Mouse (Mus musculus) megakaryocyte, embryonic 14.5 days (primary cell): ENCODE measurements around the gene Map4k3.

Experiments used
- FLI1 ChIP-seq: IDR thresholded peaks from 2 replicates; pipeline ENCODE4 v1.6.1; 2012; ENCODE audit warnings: low read length, inconsistent platforms, mixed read lengths
- GATA1 ChIP-seq: IDR thresholded peaks from 3 replicates; pipeline ENCODE4 v1.6.1; 2012; ENCODE audit warnings: mixed read lengths, low read length, inconsistent platforms, borderline replicate concordance

DNA sequence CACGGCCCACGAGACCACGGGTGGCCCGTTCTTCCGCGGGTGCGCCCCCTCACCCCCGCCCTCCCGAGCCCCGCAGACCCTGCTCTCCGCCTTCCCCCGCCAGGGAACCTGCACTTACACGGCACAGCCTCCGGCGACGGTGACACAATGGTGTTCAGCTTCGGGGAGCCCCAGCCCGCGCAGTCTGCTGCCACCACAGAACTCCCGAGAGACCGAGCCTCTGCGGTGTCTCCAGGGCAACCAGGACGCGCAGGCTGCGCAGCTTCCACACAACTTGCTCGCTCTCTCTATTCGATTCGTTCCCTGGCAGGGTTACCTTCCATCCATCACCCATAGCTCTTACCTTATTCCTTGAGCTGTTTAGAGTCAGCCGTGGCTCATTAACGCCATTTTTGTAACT lies 151.1 kb downstream of the Map4k3 start:
- TF ChIP-seq GATA1 (no peak), FLI1 (no peak)
